ENCODE assay signal across 14 mouse cellular contexts in genomic region chr12:116646771-116647170, GRCm38 (mm10).
A peak's percentile ranks its signal among the peaks of the same experiment; 100 is the strongest.
DNase-seq lines count a peak whose midpoint lies in the region; ATAC-seq and TF ChIP-seq lines count a peak whose summit lies in the region.
"Had no signal": no experiment of that assay in that cellular context is flagged by ENCODE, and none has a peak within 500 bp of the region (broad histone marks: within the 10 kb centered on the region; RNA-seq: fewer than 3 reads in every experiment).

No protein-coding gene starts in this region.

- no peak overlapping the region for H3K4me2 ChIP-seq in forebrain, postnatal 0 days (ENCODE audit: low read depth)
- H3K4me2 ChIP-seq in forebrain, embryonic 13.5 days: no peak overlapping the region
- no peak overlapping the region for H3K4me2 ChIP-seq in kidney, postnatal 0 days (ENCODE audit: low read length)
- H3K4me2 ChIP-seq in kidney, embryonic 14.5 days (replicated peaks; ENCODE audit: low read depth, low read length): no peak overlapping the region
- H3K4me2 ChIP-seq: heart, embryonic 11.5 days; limb, embryonic 15.5 days had no signal

- no peak; the same call in 1 of the 2 replicates for ATAC-seq in forebrain, postnatal 0 days
- ATAC-seq in forebrain, embryonic 13.5 days: no peak
- no peak for ATAC-seq in kidney, postnatal 0 days (replicated peaks; ENCODE audit: low FRiP score, low read depth)
- ATAC-seq in kidney, embryonic 14.5 days (ENCODE audit: low FRiP score, low TSS enrichment): no peak
- ATAC-seq: hindbrain, embryonic 16.5 days had no signal

- no peaks in the 10 kb centered on the region for H3K9me3 ChIP-seq in forebrain, postnatal 0 days (ENCODE audit: low read length)
- no peaks in the 10 kb centered on the region for H3K9me3 ChIP-seq in forebrain, embryonic 13.5 days (replicated peaks)
- no peaks in the 10 kb centered on the region for H3K9me3 ChIP-seq in kidney, postnatal 0 days (replicated peaks; ENCODE audit: low read length)
- no peaks in the 10 kb centered on the region for H3K9me3 ChIP-seq in kidney, embryonic 14.5 days (ENCODE audit: control insufficient read depth, low read length)
- H3K9me3 ChIP-seq: limb, embryonic 15.5 days had no signal

- H3K9ac ChIP-seq in forebrain, postnatal 0 days: no peak overlapping the region
- H3K9ac ChIP-seq in forebrain, embryonic 13.5 days: no peak overlapping the region
- H3K9ac ChIP-seq in kidney, postnatal 0 days (ENCODE audit: low read depth, low read length): no peak overlapping the region
- no peak overlapping the region for H3K9ac ChIP-seq in kidney, embryonic 14.5 days (ENCODE audit: low read depth, low read length)
- H3K9ac ChIP-seq: limb, embryonic 15.5 days had no signal

- H3K4me1 ChIP-seq in forebrain, postnatal 0 days (ENCODE audit: insufficient read depth): 0 out of 2 replicates have a peak, but pooled peaks cover 4% of the 10 kb centered on the region
- peaks cover 8% of the 10 kb centered on the region for H3K4me1 ChIP-seq in forebrain, embryonic 13.5 days
- H3K4me1 ChIP-seq in kidney, postnatal 0 days (replicated peaks; ENCODE audit: insufficient read depth, low read length): no peaks in the 10 kb centered on the region
- no peaks in the 10 kb centered on the region for H3K4me1 ChIP-seq in kidney, embryonic 14.5 days (ENCODE audit: control insufficient read depth, insufficient read depth, low read length)

- no peak overlapping the region for H3K4me3 ChIP-seq in forebrain, postnatal 0 days (ENCODE audit: low read depth, low read length)
- H3K4me3 ChIP-seq in forebrain, embryonic 13.5 days: no peak overlapping the region
- no peak overlapping the region for H3K4me3 ChIP-seq in kidney, postnatal 0 days (replicated peaks; ENCODE audit: low read depth, low read length)
- no peak overlapping the region for H3K4me3 ChIP-seq in kidney, embryonic 14.5 days (ENCODE audit: low read length)
- H3K4me3 ChIP-seq: limb, embryonic 15.5 days had no signal

- peak; percentile 53 for DNase-seq in forebrain, postnatal 0 days
- DNase-seq in kidney, postnatal 0 days (ENCODE audit: low spot score): no peak
- DNase-seq in retina, embryonic 14.5 days (ENCODE audit: low spot score): peak; percentile 35
- DNase-seq in retina, postnatal 1 day: no peak
- DNase-seq in thymus, postnatal 25 days: no peak
- no peak for DNase-seq in left cerebral cortex, postnatal 4 days
- DNase-seq: kidney, postnatal 14 days; thymus, adult 18-20 months had no signal

- H3K27ac ChIP-seq in forebrain, postnatal 0 days (ENCODE audit: low read depth, low read length): no peak overlapping the region
- no peak overlapping the region for H3K27ac ChIP-seq in forebrain, embryonic 13.5 days
- H3K27ac ChIP-seq in kidney, postnatal 0 days: no peak overlapping the region
- no peak overlapping the region for H3K27ac ChIP-seq in kidney, embryonic 14.5 days (ENCODE audit: low read depth, low read length)
- H3K27ac ChIP-seq: limb, embryonic 15.5 days; macrophage had no signal

- no peaks in the 10 kb centered on the region for H3K27me3 ChIP-seq in forebrain, postnatal 0 days (ENCODE audit: insufficient read depth, low read length)
- H3K27me3 ChIP-seq in forebrain, embryonic 13.5 days: 0 out of 2 replicates have a peak, but pooled peaks cover 2% of the 10 kb centered on the region
- H3K27me3 ChIP-seq in kidney, postnatal 0 days (ENCODE audit: insufficient read depth, low read length): no peaks in the 10 kb centered on the region
- no peaks in the 10 kb centered on the region for H3K27me3 ChIP-seq in kidney, embryonic 14.5 days (ENCODE audit: control insufficient read depth, insufficient read depth, low read length)
- H3K27me3 ChIP-seq: limb, embryonic 15.5 days had no signal

- intact Hi-C loops in left cerebral cortex, postnatal 4 days (cut with DNase I): no loop called here

- TF ChIP-seq CTCF in forebrain, postnatal 0 days (IDR thresholded peaks at IDR 0.05; ENCODE audit: low read depth): peak; percentile 62
- peak; percentile 53 for TF ChIP-seq CTCF in kidney, postnatal 0 days (IDR thresholded peaks at IDR 0.05; ENCODE audit: low read depth)

- H3K36me3 ChIP-seq in forebrain, postnatal 0 days (ENCODE audit: insufficient read depth): no peaks in the 10 kb centered on the region
- H3K36me3 ChIP-seq in forebrain, embryonic 13.5 days (ENCODE audit: poor library complexity, severe bottlenecking): no peaks in the 10 kb centered on the region
- H3K36me3 ChIP-seq in kidney, postnatal 0 days (ENCODE audit: insufficient read depth, low read length): no peaks in the 10 kb centered on the region
- no peaks in the 10 kb centered on the region for H3K36me3 ChIP-seq in kidney, embryonic 14.5 days (ENCODE audit: control insufficient read depth, insufficient read depth, low read length)
- H3K36me3 ChIP-seq: limb, embryonic 15.5 days had no signal

Comparison
In these comparisons a context has a peak if more than half of its experiments do, and no peak if none do; other contexts are left out.
1. DNase-seq: peak in forebrain, postnatal 0 days (single experiment) and retina, embryonic 14.5 days (single experiment); none in kidney, postnatal 0 days (single experiment), retina, postnatal 1 day (single experiment), thymus, postnatal 25 days (single experiment) and left cerebral cortex, postnatal 4 days (single experiment).